Mouse (Mus musculus): ENCODE measurements around the gene Tkt. TPM values are rescaled to one million over a fixed set of nuclear protein-coding genes. Genes with fewer than 3 reads are reported as not detected.

Tkt gene
- polyA plus RNA-seq (2017; shearing (Covaris generic)), result 127 TPM

GRCm38 (mm10) chr14:30548131-30548720 is at the start of gene Tkt:
Gene Tkt, plus strand, starts transcription at chr14:30548359.

Other genes starting within 250 kb of the Tkt start
- 50.8 TPM for gene Dcp1a, start 68.8 kb upstream of the Tkt start, polyA plus RNA-seq (2017; shearing (Covaris generic))
- 1.6 TPM for gene Cacna1d, start 56.9 kb upstream of the Tkt start, polyA plus RNA-seq (2017; shearing (Covaris generic))
- 78.6 TPM for gene Prkcd, start 77.9 kb downstream of the Tkt start, polyA plus RNA-seq (2017; shearing (Covaris generic))
- gene Rft1, start 106.0 kb downstream of the Tkt start, polyA plus RNA-seq (2017; shearing (Covaris generic)), result 6.7 TPM
- gene Sfmbt1, start 166.5 kb downstream of the Tkt start, polyA plus RNA-seq (2017; shearing (Covaris generic)), result 23.8 TPM